Mouse (Mus musculus) CH12.LX (cell line): ENCODE measurements around the gene Vav2. TPM values are rescaled to one million over a fixed set of nuclear protein-coding genes. Genes with fewer than 3 reads are reported as not detected.
A peak's percentile ranks its signal among the peaks of the same experiment; 100 is the strongest.

ENCODE experiments used
- DNase-seq: peaks from one replicate; pipeline ENCODE4 v3.0.0-alpha.2; 2013; ENCODE audit errors: extremely low read depth
- H3K27ac ChIP-seq: 2 replicates; pipeline ENCODE4 v1.5.1; 2012; ENCODE audit warnings: low read depth, mild to moderate bottlenecking, control low read depth, moderate library complexity; ENCODE audit not compliant: insufficient read depth
- H3K27me3 ChIP-seq: replicated peaks from 2 replicates; pipeline ENCODE3; 2012; ENCODE audit warnings: inconsistent platforms
- H3K36me3 ChIP-seq, 2 experiments: replicated peaks in 1 of 2; 2 replicates each; pipeline versions ENCODE3 to v1.6.1; 2012; ENCODE audit warnings: inconsistent platforms in 1 of 2, low read length in 1 of 2, mild to moderate bottlenecking in 1 of 2, mixed read lengths in 1 of 2, moderate library complexity in 1 of 2; ENCODE audit not compliant: control insufficient read depth in 1 of 2, insufficient read depth in 1 of 2
- H3K4me1 ChIP-seq, 2 experiments: 2 replicates each; pipeline ENCODE4 v1.6.1; 2012; ENCODE audit warnings: inconsistent platforms in 1 of 2, moderate library complexity in 1 of 2; ENCODE audit not compliant: insufficient read depth in 2 of 2, control insufficient read depth in 1 of 2
- H3K4me2 ChIP-seq: 2 replicates; pipeline ENCODE4 v1.6.1; 2012; ENCODE audit warnings: low read depth, mild to moderate bottlenecking, control low read depth; ENCODE audit not compliant: poor library complexity, insufficient read depth, severe bottlenecking
- H3K4me3 ChIP-seq, 3 experiments: fragments of 150-350 bp in 1 of 3; sonication (generic) in 1 of 3; replicated peaks in 1 of 3; 2 replicates each; pipeline versions ENCODE3 to v1.5.1; 2011 to 2012; ENCODE audit warnings: low read depth in 2 of 3, low read length in 2 of 3, mild to moderate bottlenecking in 2 of 3, moderate library complexity in 2 of 3, control low read depth in 1 of 3, improper control_type of control experiment in 1 of 3, inconsistent platforms in 1 of 3, mixed read lengths in 1 of 3; ENCODE audit not compliant: poor library complexity in 1 of 3
- H3K79me2 ChIP-seq: replicated peaks from 2 replicates; pipeline ENCODE4 v1.6.1; 2012; ENCODE audit warnings: mild to moderate bottlenecking, moderate library complexity; ENCODE audit not compliant: control insufficient read depth, poor library complexity, insufficient read depth, severe bottlenecking; ENCODE audit errors: extremely low read depth
- H3K9ac ChIP-seq: 2 replicates; pipeline ENCODE4 v1.6.1; 2012; ENCODE audit warnings: low read depth, mild to moderate bottlenecking, control low read depth, moderate library complexity; ENCODE audit not compliant: insufficient read depth
- H3K9me3 ChIP-seq: replicated peaks from 2 replicates; pipeline ENCODE3; 2012; ENCODE audit warnings: low read length, inconsistent platforms, mixed read lengths
- BHLHE40 ChIP-seq: IDR thresholded peaks from 2 replicates; pipeline ENCODE4 v1.6.1; 2011; ENCODE audit warnings: mild to moderate bottlenecking, low read depth, low read length, improper control_type of control experiment
- CHD1 ChIP-seq: IDR thresholded peaks from 2 replicates; pipeline ENCODE4 v1.6.1; 2012; ENCODE audit warnings: low read depth, low read length, improper control_type of control experiment, inconsistent platforms
- CHD2 ChIP-seq: IDR thresholded peaks from 2 replicates; pipeline ENCODE4 v1.6.1; 2011; ENCODE audit warnings: low read length, improper control_type of control experiment
- CTCF ChIP-seq, 2 experiments: IDR thresholded peaks in 1 of 2; conservative IDR thresholded peaks in 1 of 2; 2 replicates each; pipeline ENCODE4 v1.5.1; 2011 to 2012; ENCODE audit warnings: low read depth in 2 of 2, low read length in 2 of 2, improper control_type of control experiment in 1 of 2, inconsistent platforms in 1 of 2, mild to moderate bottlenecking in 1 of 2, moderate library complexity in 1 of 2
- E2F4 ChIP-seq: IDR thresholded peaks from 2 replicates; pipeline ENCODE4 v1.6.1; 2011; ENCODE audit warnings: low read depth, low read length, improper control_type of control experiment; ENCODE audit not compliant: insufficient replicate concordance
- ELF1 ChIP-seq: IDR thresholded peaks from 2 replicates; pipeline ENCODE4 v1.6.1; 2014; ENCODE audit warnings: low read depth, mild to moderate bottlenecking, inconsistent platforms, low read length, improper control_type of control experiment
- EP300 ChIP-seq: IDR thresholded peaks from 2 replicates; pipeline ENCODE4 v1.6.1; 2011; ENCODE audit warnings: low read length, improper control_type of control experiment
- ETS1 ChIP-seq: conservative IDR thresholded peaks from 2 replicates; pipeline ENCODE4 v1.6.1; 2012; ENCODE audit warnings: low read depth, mild to moderate bottlenecking, inconsistent platforms, low read length, improper control_type of control experiment, moderate library complexity
- GABPA ChIP-seq: IDR thresholded peaks from 2 replicates; pipeline ENCODE4 v1.6.1; 2012; ENCODE audit warnings: low read depth, low read length, improper control_type of control experiment, inconsistent platforms; ENCODE audit not compliant: insufficient replicate concordance
- HCFC1 ChIP-seq: IDR thresholded peaks from 2 replicates; pipeline ENCODE4 v1.6.1; 2012; ENCODE audit warnings: low read depth, mild to moderate bottlenecking, inconsistent platforms, low read length, improper control_type of control experiment
- IRF4 ChIP-seq: IDR thresholded peaks from 2 replicates; pipeline ENCODE4 v1.6.1; 2014; ENCODE audit warnings: low read depth, mild to moderate bottlenecking, inconsistent platforms, low read length, improper control_type of control experiment
- JUN ChIP-seq: IDR thresholded peaks from 2 replicates; pipeline ENCODE4 v1.6.1; 2011; ENCODE audit warnings: low read depth, mild to moderate bottlenecking, low read length, improper control_type of control experiment, moderate library complexity; ENCODE audit not compliant: insufficient read depth
- JUND ChIP-seq: conservative IDR thresholded peaks from 2 replicates; pipeline ENCODE4 v1.6.1; 2011; ENCODE audit warnings: low read depth, low read length, improper control_type of control experiment
- KAT2A ChIP-seq: IDR thresholded peaks from 2 replicates; pipeline ENCODE4 v1.6.1; 2012; ENCODE audit warnings: low read length, improper control_type of control experiment, inconsistent platforms; ENCODE audit not compliant: insufficient replicate concordance
- MAFK ChIP-seq: IDR thresholded peaks from 2 replicates; pipeline ENCODE4 v1.6.1; 2011; ENCODE audit warnings: low read length, improper control_type of control experiment; ENCODE audit not compliant: insufficient replicate concordance
- MAX ChIP-seq: IDR thresholded peaks from 2 replicates; pipeline ENCODE4 v1.6.1; 2011; ENCODE audit warnings: low read length, improper control_type of control experiment
- MAZ ChIP-seq: IDR thresholded peaks from 2 replicates; pipeline ENCODE4 v1.6.1; 2012; ENCODE audit warnings: low read depth, mild to moderate bottlenecking, inconsistent platforms, low read length, improper control_type of control experiment, moderate library complexity
- MEF2A ChIP-seq: IDR thresholded peaks from 2 replicates; pipeline ENCODE4 v1.6.1; 2014; ENCODE audit warnings: low read depth, mild to moderate bottlenecking, inconsistent platforms, low read length, improper control_type of control experiment, borderline replicate concordance
- MXI1 ChIP-seq: IDR thresholded peaks from 2 replicates; pipeline ENCODE4 v1.6.1; 2011; ENCODE audit warnings: mild to moderate bottlenecking, low read depth, low read length, improper control_type of control experiment
- MYC ChIP-seq: IDR thresholded peaks from 2 replicates; pipeline ENCODE4 v1.6.1; 2011; ENCODE audit warnings: low read depth, mild to moderate bottlenecking, improper control_type of control experiment, low read length
- NELFE ChIP-seq: IDR thresholded peaks from 2 replicates; pipeline ENCODE4 v1.6.1; 2011; ENCODE audit warnings: low read depth, low read length, improper control_type of control experiment
- NRF1 ChIP-seq: IDR thresholded peaks from 2 replicates; pipeline ENCODE4 v1.6.1; 2014; ENCODE audit warnings: low read depth, mild to moderate bottlenecking, inconsistent platforms, low read length, improper control_type of control experiment, moderate library complexity
- PAX5 ChIP-seq: IDR thresholded peaks from 2 replicates; pipeline ENCODE4 v1.6.1; 2012; ENCODE audit warnings: low read length, inconsistent platforms, mixed read lengths
- POLR2A ChIP-seq: IDR thresholded peaks from 2 replicates; pipeline ENCODE4 v1.6.1; 2011; ENCODE audit warnings: low read depth, mild to moderate bottlenecking, improper control_type of control experiment, low read length
- POLR2AphosphoS2 ChIP-seq: IDR thresholded peaks from 2 replicates; pipeline ENCODE4 v1.6.1; 2011; ENCODE audit warnings: low read depth, low read length, improper control_type of control experiment
- RAD21 ChIP-seq: IDR thresholded peaks from 2 replicates; pipeline ENCODE4 v1.6.1; 2011; ENCODE audit warnings: low read depth, mild to moderate bottlenecking, low read length, improper control_type of control experiment, moderate library complexity
- RCOR1 ChIP-seq: conservative IDR thresholded peaks from 2 replicates; pipeline ENCODE4 v1.6.1; 2012; ENCODE audit warnings: low read depth, mild to moderate bottlenecking, inconsistent platforms, low read length, improper control_type of control experiment
- SIN3A ChIP-seq: IDR thresholded peaks from 2 replicates; pipeline ENCODE4 v1.6.1; 2012; ENCODE audit warnings: low read length, improper control_type of control experiment, inconsistent platforms
- SMC3 ChIP-seq: IDR thresholded peaks from 2 replicates; pipeline ENCODE4 v1.6.1; 2011; ENCODE audit warnings: low read depth, low read length, improper control_type of control experiment
- TBP ChIP-seq: conservative IDR thresholded peaks from 2 replicates; pipeline ENCODE4 v1.6.1; 2011; ENCODE audit warnings: low read depth, low read length, improper control_type of control experiment
- TCF12 ChIP-seq: IDR thresholded peaks from 2 replicates; pipeline ENCODE4 v1.6.1; 2014; ENCODE audit warnings: low read depth, mild to moderate bottlenecking, inconsistent platforms, low read length, improper control_type of control experiment
- UBTF ChIP-seq: IDR thresholded peaks from 2 replicates; pipeline ENCODE4 v1.6.1; 2012; ENCODE audit warnings: low read depth, mild to moderate bottlenecking, inconsistent platforms, low read length, improper control_type of control experiment, moderate library complexity
- USF1 ChIP-seq: IDR thresholded peaks from 2 replicates; pipeline ENCODE4 v1.6.1; 2014; ENCODE audit warnings: low read depth, mild to moderate bottlenecking, inconsistent platforms, low read length, improper control_type of control experiment
- USF2 ChIP-seq: conservative IDR thresholded peaks from 2 replicates; pipeline ENCODE4 v1.6.1; 2011; ENCODE audit warnings: low read depth, low read length, improper control_type of control experiment
- ZC3H11A ChIP-seq: IDR thresholded peaks from 2 replicates; pipeline ENCODE4 v1.6.1; 2012; ENCODE audit warnings: low read depth, mild to moderate bottlenecking, inconsistent platforms, low read length, improper control_type of control experiment
- ZKSCAN1 ChIP-seq: IDR thresholded peaks from 2 replicates; pipeline ENCODE4 v1.6.1; 2012; ENCODE audit warnings: low read depth, inconsistent platforms, low read length, improper control_type of control experiment, borderline replicate concordance
- ZMIZ1 ChIP-seq: IDR thresholded peaks from 2 replicates; pipeline ENCODE4 v1.6.1; 2012; ENCODE audit warnings: low read depth, mild to moderate bottlenecking, inconsistent platforms, low read length, improper control_type of control experiment
- ZNF384 ChIP-seq: IDR thresholded peaks from 2 replicates; pipeline ENCODE4 v1.6.1; 2012; ENCODE audit warnings: low read depth, low read length, improper control_type of control experiment, inconsistent platforms
- dilution Hi-C: fragments of 300-500 bp; cut with MboI; formaldehyde crosslinking; loops from 2 replicates; pipeline ENCODE4 v1.14.3; 2020; ENCODE audit warnings: low sequenced_read_pairs; ENCODE audit not compliant: extremely low pct_unique_long_range_greater_than_20kb, extremely low pct_ligation_motif_present
- in situ Hi-C: fragments of 300-500 bp; cut with MboI; formaldehyde crosslinking; loops from 3 replicates; pipeline ENCODE4 v1.14.3; 2019; ENCODE audit warnings: low sequenced_read_pairs, low pct_ligation_motif_present, low pct_unique_long_range_greater_than_20kb, mixed read lengths
- polyA plus RNA-seq: library from polyadenylated mRNA; unstranded; fragments of >175 nt; gene quantifications from 2 replicates; pipeline ENCODE4 v1.2.1, GENCODE M21; 2012; ENCODE audit warnings: low read depth; ENCODE audit not compliant: insufficient read length
- total RNA-seq, 2 experiments: library from RNA; depleted of rRNA; stranded (reverse); fragments of 300-350 nt in 1 of 2; fragments of >200 nt in 1 of 2; gene quantifications; 2 replicates each; pipeline ENCODE4 v1.2.3; 2012 to 2014

The Vav2 gene
- total and polyA plus RNA-seq, 3 experiments = 31.5 to 46.8 (median 46.6) TPM

- peak overlapping the region; percentile 61 to 67 (median 63) for H3K4me3 ChIP-seq
- dilution Hi-C loops = no loop called here
- peaks cover 86% of the 10 kb centered on the region for H3K79me2 ChIP-seq
- H3K36me3 ChIP-seq = peaks cover 0 to 17% of the 10 kb centered on the region in 2 experiments
- peaks cover 34 to 75% of the 10 kb centered on the region in 2 experiments for H3K4me1 ChIP-seq
- peak overlapping the region; percentile 83 for H3K9ac ChIP-seq
- TF ChIP-seq SIN3A (peak; percentile 96), EP300 (peak; percentile 62), CHD2 (peak; percentile 93), MEF2A (no peak), ZC3H11A (no peak), MAZ (peak; percentile 91), MXI1 (peak; percentile 29), SMC3 (no peak; the same call in none of the 2 replicates), TCF12 (peak; percentile 76), BHLHE40 (peak; percentile 71), POLR2AphosphoS2 (no peak; the same call in 1 of the 2 replicates), RAD21 (no peak; the same call in none of the 2 replicates), ZNF384 (peak; percentile 97), NRF1 (no peak), PAX5 (no peak), ELF1 (peak; percentile 62; the same call in 1 of the 2 replicates), CTCF (conservative IDR thresholded peaks at IDR 0.05 in 1 of 2, IDR thresholded peaks at IDR 0.05 in 1 of 2; ENCODE audit: low read depth in 2 of 2, low read length in 2 of 2) (no peak), MAX (peak; percentile 32; the same call in 1 of the 2 replicates), USF2 (no peak), ZMIZ1 (peak; percentile 65), TBP (peak; percentile 58; the same call in 1 of the 2 replicates), E2F4 (no peak), HCFC1 (peak; percentile 6; the same call in 1 of the 2 replicates), CHD1 (no peak), IRF4 (peak; percentile 74), POLR2A (peak; percentile 77), ZKSCAN1 (no peak), RCOR1 (no peak; the same call in 1 of the 2 replicates), NELFE (peak; percentile 66), JUND (peak; percentile 32; the same call in 1 of the 2 replicates), KAT2A (peak; percentile 60; the same call in 1 of the 2 replicates), UBTF (no peak; the same call in 1 of the 2 replicates), ETS1 (peak; percentile 83), MAFK (peak; percentile 62; the same call in 1 of the 2 replicates), JUN (no peak), USF1 (no peak; the same call in 1 of the 2 replicates), GABPA (no peak), MYC (no peak)
- TF ChIP-seq, all 38 proteins: peak for 20
- no peaks in the 10 kb centered on the region for H3K27me3 ChIP-seq
- no peaks in the 10 kb centered on the region for H3K9me3 ChIP-seq
- H3K4me2 ChIP-seq = peak overlapping the region; percentile 76; the same call in 1 of the 2 replicates
- in situ Hi-C loops = no loop called here
- peak; percentile 96 for DNase-seq
- peak overlapping the region; percentile 98 for H3K27ac ChIP-seq
These were observed 15.1 kb downstream of the Vav2 start for GRCm38 (mm10) chr2:27411688-27412174.
